Mouse (Mus musculus): ENCODE results near the gene Lsm2. TPM values are rescaled to one million over a fixed set of nuclear protein-coding genes. Genes with fewer than 3 reads are reported as not detected.
"Not testable (repeated sequence)": the region's sequence is repeated elsewhere in the genome, so short reads cannot be mapped to it uniquely, and the experiment has no call there.

Lsm2 gene
- polyA plus RNA-seq, 1 experiment from 2014 or later, result 97.9 TPM

DNA sequence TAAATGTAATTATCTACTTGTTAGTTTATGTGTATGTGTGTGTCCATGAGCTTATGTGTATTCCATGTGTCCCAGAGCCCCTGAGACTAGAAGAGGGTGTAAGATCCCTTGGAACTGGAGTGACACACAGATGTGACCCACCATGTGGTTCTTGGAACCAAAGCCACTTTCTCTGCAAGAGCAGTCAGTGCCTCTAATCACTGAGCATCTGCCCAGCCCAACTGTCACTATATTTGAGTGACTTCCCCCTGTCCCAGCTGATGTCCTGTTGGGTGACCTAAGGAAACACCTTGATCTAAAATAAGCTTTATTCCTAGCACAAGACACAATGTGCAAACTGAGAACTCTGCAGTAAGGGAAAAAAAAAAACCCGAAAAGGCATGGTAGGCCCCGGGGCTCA, 46.7 kb downstream of the Lsm2 start:
- H3K9me3 ChIP-seq (replicated peaks), result no peaks in the 10 kb centered on the region
- no peak overlapping the region for H3K4me2 ChIP-seq
- 90% methylated on average over 2 of the region's 2 CpGs for WGBS
- no peak overlapping the region for H3K27ac ChIP-seq (replicated peaks)
- no peaks in the 10 kb centered on the region for H3K36me3 ChIP-seq
- ATAC-seq (ENCODE audit: low FRiP score), result no peak
- peaks cover 22% of the 10 kb centered on the region for H3K4me1 ChIP-seq
- no peaks in the 10 kb centered on the region for H3K27me3 ChIP-seq (replicated peaks)
- H3K4me3 ChIP-seq (replicated peaks), result no peak overlapping the region
- no peak overlapping the region for H3K9ac ChIP-seq (replicated peaks)

DNA sequence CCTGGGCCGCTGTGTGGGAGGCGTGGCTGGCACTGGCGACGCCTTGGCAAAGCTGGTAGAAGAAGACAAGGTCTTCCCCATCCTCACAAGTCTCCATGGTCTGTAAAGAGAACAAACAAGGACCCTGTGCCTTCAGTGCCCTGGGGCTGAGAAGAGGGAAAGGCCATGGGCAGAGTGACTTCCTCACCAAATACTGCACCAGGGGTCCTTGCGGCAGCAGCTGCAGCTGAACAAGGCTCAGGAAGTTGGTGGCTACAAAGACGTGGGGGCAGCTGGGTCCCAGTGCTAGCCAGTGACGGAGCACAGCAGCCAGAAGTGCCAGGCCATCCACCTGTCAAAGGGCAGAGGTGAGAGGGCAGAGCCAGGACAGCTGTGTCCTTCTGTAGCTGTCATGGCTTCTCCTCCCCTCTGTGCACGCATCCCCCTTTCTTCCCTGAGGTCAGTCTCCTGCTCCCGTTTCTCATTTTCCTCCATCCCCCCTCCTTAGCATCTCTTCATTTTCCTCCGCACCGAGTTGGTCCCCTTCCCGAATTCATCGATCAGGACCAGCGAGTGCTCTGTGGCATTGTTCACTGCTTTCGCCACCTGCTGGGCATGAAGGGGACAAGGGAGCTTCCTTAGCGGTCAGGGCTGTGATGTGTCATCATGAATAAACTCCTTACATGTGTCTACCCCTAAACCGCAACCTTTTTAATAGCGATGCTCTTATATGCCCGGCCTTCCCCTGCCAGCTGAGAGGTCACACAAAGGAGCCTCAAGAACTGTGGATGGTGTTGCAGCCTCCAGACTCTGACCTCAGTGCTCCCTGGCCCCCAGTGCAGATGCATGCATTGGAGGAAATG, 48.2 kb downstream of the Lsm2 start:
- no peak overlapping the region for H3K27ac ChIP-seq (replicated peaks)
- H3K4me1 ChIP-seq, result peaks cover 22% of the 10 kb centered on the region
- H3K9ac ChIP-seq (replicated peaks), result peak overlapping the region; percentile 26; the same call in 1 of the 2 replicates
- no peaks in the 10 kb centered on the region for H3K9me3 ChIP-seq (replicated peaks)
- no peaks in the 10 kb centered on the region for H3K27me3 ChIP-seq (replicated peaks)
- 0 out of 2 replicates have a peak overlapping the region, but pooled peaks have one; percentile 17 for H3K4me3 ChIP-seq (replicated peaks)
- 30% methylated on average over 19 of the region's 19 CpGs for WGBS
- H3K36me3 ChIP-seq, result no peaks in the 10 kb centered on the region
- peak overlapping the region; percentile 46 for H3K4me2 ChIP-seq
- ATAC-seq (ENCODE audit: low FRiP score), result no peak

DNA sequence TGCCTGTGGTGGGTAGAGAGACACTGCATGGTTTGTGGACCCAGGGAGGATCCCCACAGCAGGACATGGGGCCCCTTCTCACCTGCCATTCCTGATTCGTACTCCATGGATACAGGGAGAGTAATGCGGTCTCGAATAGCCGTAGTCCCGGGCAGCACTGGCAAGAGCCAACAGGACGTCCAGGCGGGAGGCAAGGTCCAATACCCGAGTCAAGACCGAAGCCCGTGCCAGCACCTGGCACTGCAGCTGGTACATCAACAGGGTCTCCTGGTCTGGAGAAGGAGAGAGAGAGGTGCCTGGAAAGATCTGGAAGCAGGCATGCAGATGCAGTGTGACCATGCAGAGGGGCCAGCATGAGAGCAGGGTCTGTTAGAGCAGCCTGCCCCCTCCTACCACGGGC, 49.6 kb downstream of the Lsm2 start:
- Histone ChIP-seq H3K4me2 (no peak overlapping the region), H3K4me3 (replicated peaks) (no peak overlapping the region), H3K27ac (replicated peaks) (no peak overlapping the region), H3K9me3 (replicated peaks) (no peaks in the 10 kb centered on the region), H3K36me3 (no peaks in the 10 kb centered on the region), H3K27me3 (replicated peaks) (no peaks in the 10 kb centered on the region), H3K4me1 (peaks cover 16% of the 10 kb centered on the region), H3K9ac (replicated peaks) (no peak overlapping the region)
- ATAC-seq (ENCODE audit: low FRiP score), result no peak
- WGBS, result 91% methylated on average over 11 of the region's 11 CpGs

DNA sequence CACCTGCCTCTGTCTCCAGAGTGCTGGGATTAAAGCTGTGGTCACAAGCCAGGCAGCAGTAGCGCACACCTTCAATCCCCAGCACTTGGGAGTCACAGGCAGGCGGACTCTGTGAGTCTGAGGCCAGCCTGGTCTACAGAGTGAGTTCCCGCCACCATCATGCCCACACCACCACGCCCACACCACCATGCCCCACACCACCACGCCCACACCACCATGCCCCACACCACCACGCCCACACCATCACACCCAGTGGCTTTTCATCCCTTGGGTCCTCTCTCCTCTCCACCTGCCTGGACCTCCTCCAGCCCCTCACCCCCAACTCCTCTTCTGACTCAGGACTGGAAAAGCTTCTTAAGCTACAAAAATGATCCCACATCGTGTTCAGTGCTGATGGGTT, 50.2 kb downstream of the Lsm2 start:
- no peak overlapping the region for H3K27ac ChIP-seq (replicated peaks)
- no peak overlapping the region for H3K9ac ChIP-seq (replicated peaks)
- no peak for ATAC-seq (ENCODE audit: low FRiP score)
- H3K4me2 ChIP-seq, result no peak overlapping the region
- peaks cover 15% of the 10 kb centered on the region for H3K4me1 ChIP-seq
- H3K36me3 ChIP-seq, result no peaks in the 10 kb centered on the region
- WGBS, result 89% methylated on average over 7 of the region's 7 CpGs
- no peaks in the 10 kb centered on the region for H3K9me3 ChIP-seq (replicated peaks)
- H3K4me3 ChIP-seq (replicated peaks), result no peak overlapping the region
- H3K27me3 ChIP-seq (replicated peaks), result no peaks in the 10 kb centered on the region

DNA sequence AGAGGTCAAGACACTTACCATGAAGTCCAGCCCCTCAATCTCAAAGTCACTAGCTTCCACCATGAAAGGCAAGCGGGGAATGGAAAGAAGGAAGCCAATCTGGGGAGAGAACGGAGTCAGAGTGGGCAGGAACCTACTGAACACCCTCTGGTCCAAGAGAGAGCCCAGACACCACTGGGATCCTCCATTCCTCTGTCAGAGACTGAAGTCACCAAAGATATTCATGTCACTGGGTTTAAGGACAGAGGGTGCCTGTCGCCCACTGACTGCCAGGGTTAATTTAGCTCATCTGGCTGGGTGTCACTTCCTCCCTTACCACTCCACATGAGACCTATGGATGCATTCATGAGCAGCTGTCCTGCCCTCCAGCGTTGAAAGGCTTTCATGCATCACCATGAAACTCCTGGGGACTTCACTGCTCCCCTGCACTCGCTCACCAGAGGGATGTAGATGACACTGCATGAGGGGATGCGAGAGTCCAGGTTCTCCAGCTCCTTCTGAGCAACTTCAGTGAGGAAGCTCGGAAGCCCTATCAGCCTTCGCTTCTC, 50.7 kb downstream of the Lsm2 start:
- WGBS, result 77% methylated on average over 8 of the region's 8 CpGs
- ATAC-seq (ENCODE audit: low FRiP score), result no peak
- Histone ChIP-seq H3K4me1 (peaks cover 12% of the 10 kb centered on the region), H3K4me3 (replicated peaks) (no peak overlapping the region), H3K36me3 (no peaks in the 10 kb centered on the region), H3K27ac (replicated peaks) (no peak overlapping the region), H3K4me2 (no peak overlapping the region), H3K9me3 (replicated peaks) (no peaks in the 10 kb centered on the region), H3K27me3 (replicated peaks) (no peaks in the 10 kb centered on the region), H3K9ac (replicated peaks) (no peak overlapping the region)

DNA sequence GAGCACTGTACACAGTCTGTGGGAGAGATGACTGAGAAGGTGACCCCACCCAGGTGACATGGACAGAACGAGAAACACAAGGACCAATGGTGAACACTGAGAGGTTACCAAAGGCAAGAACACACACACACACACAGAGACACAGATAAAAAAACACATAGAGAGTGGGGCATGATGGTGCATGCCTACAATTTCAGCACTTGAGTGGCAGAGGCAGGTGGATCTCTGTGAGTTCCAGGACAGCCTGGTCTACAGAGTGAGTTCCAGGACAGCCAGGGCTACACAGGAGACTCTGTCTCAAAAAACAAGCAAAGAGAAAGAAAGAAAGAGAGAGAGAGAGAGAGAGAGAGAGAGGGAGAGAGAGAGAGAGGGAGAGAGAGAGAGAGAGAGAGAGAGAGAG, 52.0 kb downstream of the Lsm2 start:
- 78% methylated on average over 1 of the region's 1 CpGs for WGBS
- H3K4me1 ChIP-seq; H3K9ac ChIP-seq (replicated peaks); H3K4me2 ChIP-seq; H3K9me3 ChIP-seq (replicated peaks); H3K27me3 ChIP-seq (replicated peaks); H3K27ac ChIP-seq (replicated peaks); H3K4me3 ChIP-seq (replicated peaks); ATAC-seq (ENCODE audit: low FRiP score); H3K36me3 ChIP-seq: not testable (repeated sequence)

DNA sequence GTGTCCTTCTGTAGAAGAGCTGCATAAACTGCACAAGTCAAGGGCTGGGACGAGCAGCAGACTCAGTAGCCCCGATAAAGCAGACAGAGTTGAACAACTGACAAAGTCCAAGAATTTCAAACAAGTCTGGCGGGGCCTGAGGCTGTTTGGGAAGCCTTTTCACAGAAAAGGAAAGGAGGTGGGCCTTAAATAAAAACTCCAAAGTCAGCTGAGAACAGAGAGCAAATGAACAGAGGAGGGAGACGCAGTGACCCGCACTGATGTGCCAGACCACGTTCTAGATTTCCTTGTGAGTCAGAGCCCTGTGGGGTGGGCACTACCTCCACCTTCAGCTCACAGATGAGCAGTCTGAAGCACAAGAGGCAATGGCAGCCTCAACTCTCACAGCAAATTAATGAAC, 53.2 kb downstream of the Lsm2 start:
- WGBS, result 76% methylated on average over 6 of the region's 6 CpGs
- peaks cover 5% of the 10 kb centered on the region for H3K4me1 ChIP-seq
- H3K27ac ChIP-seq (replicated peaks), result no peak overlapping the region
- no peaks in the 10 kb centered on the region for H3K9me3 ChIP-seq (replicated peaks)
- no peaks in the 10 kb centered on the region for H3K27me3 ChIP-seq (replicated peaks)
- ATAC-seq (ENCODE audit: low FRiP score), result no peak
- H3K4me2 ChIP-seq, result no peak overlapping the region
- H3K36me3 ChIP-seq, result no peaks in the 10 kb centered on the region
- no peak overlapping the region for H3K9ac ChIP-seq (replicated peaks)
- H3K4me3 ChIP-seq (replicated peaks), result no peak overlapping the region

Other genes starting within 250 kb of the Lsm2 start
- gene C4b, start 238.0 kb upstream of the Lsm2 start, polyA plus RNA-seq (2015; fragmentation: Nextera tagmentation; extraction: Ambion mirVana), result 0.14 and 0.27 TPM in 2 replicates
- not detected in 2 replicates for gene Cyp21a1, start 177.3 kb upstream of the Lsm2 start, polyA plus RNA-seq (2015; fragmentation: Nextera tagmentation; extraction: Ambion mirVana)
- 40.0 and 41.6 TPM in 2 replicates for gene Stk19, start 144.9 kb upstream of the Lsm2 start, polyA plus RNA-seq (2015; fragmentation: Nextera tagmentation; extraction: Ambion mirVana)
- 58.9 and 64.8 TPM in 2 replicates for gene Dxo, start 144.8 kb upstream of the Lsm2 start, polyA plus RNA-seq (2015; fragmentation: Nextera tagmentation; extraction: Ambion mirVana)
- gene Skiv2l, start 131.7 kb upstream of the Lsm2 start, polyA plus RNA-seq (2015; fragmentation: Nextera tagmentation; extraction: Ambion mirVana), result 56.6 and 57.4 TPM in 2 replicates
- gene Nelfe, start 131.5 kb upstream of the Lsm2 start, polyA plus RNA-seq (2015; fragmentation: Nextera tagmentation; extraction: Ambion mirVana), result 77.4 and 77.8 TPM in 2 replicates
- 2.4 and 5.9 TPM in 2 replicates for gene Cfb, start 119.3 kb upstream of the Lsm2 start, polyA plus RNA-seq (2015; fragmentation: Nextera tagmentation; extraction: Ambion mirVana)
- 9.6 and 10.6 TPM in 2 replicates for gene Zbtb12, start 102.4 kb upstream of the Lsm2 start, polyA plus RNA-seq (2015; fragmentation: Nextera tagmentation; extraction: Ambion mirVana)
- gene Gm20547, start 99.8 kb upstream of the Lsm2 start, polyA plus RNA-seq (2015; fragmentation: Nextera tagmentation; extraction: Ambion mirVana), result not detected in 2 replicates
- 1.7 and 4.0 TPM in 2 replicates for gene C2, start 83.6 kb upstream of the Lsm2 start, polyA plus RNA-seq (2015; fragmentation: Nextera tagmentation; extraction: Ambion mirVana)
- gene Ehmt2, start 83.4 kb upstream of the Lsm2 start, polyA plus RNA-seq (2015; fragmentation: Nextera tagmentation; extraction: Ambion mirVana), result 80.4 and 81.2 TPM in 2 replicates
- 4.1 TPM in 1 of 2 replicates, not detected in the other for gene Slc44a4, start 67.4 kb upstream of the Lsm2 start, polyA plus RNA-seq (2015; fragmentation: Nextera tagmentation; extraction: Ambion mirVana)
- gene Neu1, start 50.6 kb upstream of the Lsm2 start, polyA plus RNA-seq (2015; fragmentation: Nextera tagmentation; extraction: Ambion mirVana), result 39.1 and 43.5 TPM in 2 replicates
- 0.54 and 0.84 TPM in 2 replicates for gene Hspa1b, start 22.6 kb upstream of the Lsm2 start, polyA plus RNA-seq (2015; fragmentation: Nextera tagmentation; extraction: Ambion mirVana)
- not detected in 2 replicates for gene Gm20481, start 11.9 kb upstream of the Lsm2 start, polyA plus RNA-seq (2015; fragmentation: Nextera tagmentation; extraction: Ambion mirVana)
- gene Hspa1a, start 9.7 kb upstream of the Lsm2 start, polyA plus RNA-seq (2015; fragmentation: Nextera tagmentation; extraction: Ambion mirVana), result 12.8 and 13.2 TPM in 2 replicates
- 1.4 and 1.5 TPM in 2 replicates for gene Hspa1l, start 9.2 kb upstream of the Lsm2 start, polyA plus RNA-seq (2015; fragmentation: Nextera tagmentation; extraction: Ambion mirVana)
- 57.8 and 83.6 TPM in 2 replicates for gene Vars, start 19.1 kb downstream of the Lsm2 start, polyA plus RNA-seq (2015; fragmentation: Nextera tagmentation; extraction: Ambion mirVana)
- gene Vwa7, start 34.7 kb downstream of the Lsm2 start, polyA plus RNA-seq (2015; fragmentation: Nextera tagmentation; extraction: Ambion mirVana), result 0.19 and 0.34 TPM in 2 replicates
- gene Sapcd1, start 46.2 kb downstream of the Lsm2 start, polyA plus RNA-seq (2015; fragmentation: Nextera tagmentation; extraction: Ambion mirVana), result 1.8 and 6.2 TPM in 2 replicates
- gene Msh5, start 64.9 kb downstream of the Lsm2 start, polyA plus RNA-seq (2015; fragmentation: Nextera tagmentation; extraction: Ambion mirVana), result 2.0 and 3.3 TPM in 2 replicates
- gene Clic1, start 68.1 kb downstream of the Lsm2 start, polyA plus RNA-seq (2015; fragmentation: Nextera tagmentation; extraction: Ambion mirVana), result 76.6 and 156 TPM in 2 replicates
- gene Ddah2, start 77.2 kb downstream of the Lsm2 start, polyA plus RNA-seq (2015; fragmentation: Nextera tagmentation; extraction: Ambion mirVana), result 244 and 261 TPM in 2 replicates
- gene Ly6g6c, start 83.5 kb downstream of the Lsm2 start, polyA plus RNA-seq (2015; fragmentation: Nextera tagmentation; extraction: Ambion mirVana), result 0.19 TPM in 1 of 2 replicates, not detected in the other
- 0.17 and 0.24 TPM in 2 replicates for gene Mpig6b, start 84.3 kb downstream of the Lsm2 start, polyA plus RNA-seq (2015; fragmentation: Nextera tagmentation; extraction: Ambion mirVana)
- 0.65 and 1.3 TPM in 2 replicates for gene Ly6g6e, start 95.0 kb downstream of the Lsm2 start, polyA plus RNA-seq (2015; fragmentation: Nextera tagmentation; extraction: Ambion mirVana)
- gene Ly6g6d, start 96.2 kb downstream of the Lsm2 start, polyA plus RNA-seq (2015; fragmentation: Nextera tagmentation; extraction: Ambion mirVana), result 0.74 and 2.8 TPM in 2 replicates
- 0.32 TPM in 1 of 2 replicates, not detected in the other for gene Ly6g6f, start 103.7 kb downstream of the Lsm2 start, polyA plus RNA-seq (2015; fragmentation: Nextera tagmentation; extraction: Ambion mirVana)
- gene Abhd16a, start 107.4 kb downstream of the Lsm2 start, polyA plus RNA-seq (2015; fragmentation: Nextera tagmentation; extraction: Ambion mirVana), result 110 TPM in 2 replicates
- gene Ly6g5c, start 126.4 kb downstream of the Lsm2 start, polyA plus RNA-seq (2015; fragmentation: Nextera tagmentation; extraction: Ambion mirVana), result not detected in 2 replicates
- 1.0 and 1.5 TPM in 2 replicates for gene Ly6g5b, start 133.6 kb downstream of the Lsm2 start, polyA plus RNA-seq (2015; fragmentation: Nextera tagmentation; extraction: Ambion mirVana)
- 22.4 and 22.8 TPM in 2 replicates for gene Gpank1, start 139.6 kb downstream of the Lsm2 start, polyA plus RNA-seq (2015; fragmentation: Nextera tagmentation; extraction: Ambion mirVana)
- gene Csnk2b, start 140.2 kb downstream of the Lsm2 start, polyA plus RNA-seq (2015; fragmentation: Nextera tagmentation; extraction: Ambion mirVana), result 312 and 350 TPM in 2 replicates
- gene D17H6S53E, start 144.5 kb downstream of the Lsm2 start, polyA plus RNA-seq (2015; fragmentation: Nextera tagmentation; extraction: Ambion mirVana), result 9.5 and 10.6 TPM in 2 replicates
- 0.20 and 0.84 TPM in 2 replicates for gene Apom, start 150.2 kb downstream of the Lsm2 start, polyA plus RNA-seq (2015; fragmentation: Nextera tagmentation; extraction: Ambion mirVana)
- 54.7 and 62.7 TPM in 2 replicates for gene Bag6, start 153.3 kb downstream of the Lsm2 start, polyA plus RNA-seq (2015; fragmentation: Nextera tagmentation; extraction: Ambion mirVana)
- 155 TPM in 2 replicates for gene Prrc2a, start 183.0 kb downstream of the Lsm2 start, polyA plus RNA-seq (2015; fragmentation: Nextera tagmentation; extraction: Ambion mirVana)
- 12.1 and 12.3 TPM in 2 replicates for gene Aif1, start 194.2 kb downstream of the Lsm2 start, polyA plus RNA-seq (2015; fragmentation: Nextera tagmentation; extraction: Ambion mirVana)
- gene Lst1, start 206.6 kb downstream of the Lsm2 start, polyA plus RNA-seq (2015; fragmentation: Nextera tagmentation; extraction: Ambion mirVana), result 8.3 and 12.1 TPM in 2 replicates
- 0.63 and 7.3 TPM in 2 replicates for gene Ltb, start 212.6 kb downstream of the Lsm2 start, polyA plus RNA-seq (2015; fragmentation: Nextera tagmentation; extraction: Ambion mirVana)
- 0.09 and 0.28 TPM in 2 replicates for gene Tnf, start 220.1 kb downstream of the Lsm2 start, polyA plus RNA-seq (2015; fragmentation: Nextera tagmentation; extraction: Ambion mirVana)
- gene Lta, start 223.5 kb downstream of the Lsm2 start, polyA plus RNA-seq (2015; fragmentation: Nextera tagmentation; extraction: Ambion mirVana), result 0.75 and 0.77 TPM in 2 replicates
- 0.40 TPM in 1 of 2 replicates, not detected in the other for gene Gm16181, start 239.0 kb downstream of the Lsm2 start, polyA plus RNA-seq (2015; fragmentation: Nextera tagmentation; extraction: Ambion mirVana)